Mouse (Mus musculus): ENCODE measurements around the gene C1qtnf6. TPM values are rescaled to one million over a fixed set of nuclear protein-coding genes. Genes with fewer than 3 reads are reported as not detected.

The C1qtnf6 gene
- polyA plus RNA-seq, 1 experiment, result 36.9 TPM

DNA sequence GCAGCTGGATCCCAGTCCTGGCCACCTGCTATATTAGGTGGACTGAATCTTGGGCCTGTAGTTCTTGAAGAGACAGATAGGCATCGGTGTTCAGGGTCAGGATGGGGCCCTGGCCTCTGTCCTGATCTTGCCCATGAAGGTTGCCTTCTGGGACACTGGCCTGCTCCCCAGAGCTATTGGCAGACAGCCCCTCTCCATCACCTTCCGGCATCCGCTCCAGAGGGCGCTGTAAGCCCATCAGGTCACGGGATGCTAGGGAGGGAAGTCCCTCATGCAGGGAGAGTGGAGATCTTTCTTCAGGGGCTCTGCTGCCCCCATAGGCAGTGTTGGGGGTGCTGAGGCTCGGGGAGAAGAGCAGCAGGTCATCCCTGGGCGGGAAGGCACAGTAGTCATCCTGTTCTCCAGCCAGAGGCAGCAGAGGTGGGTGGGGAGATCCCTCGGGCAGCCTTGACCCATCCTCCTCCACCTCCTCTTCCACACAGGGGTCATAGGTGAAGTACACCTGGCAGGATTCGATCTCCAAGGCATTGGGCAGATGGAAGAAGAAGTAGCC lies 49.7 kb downstream of the C1qtnf6 start:
- DNase-seq (ENCODE audit: low spot score), result no peak

- no peak for DNase-seq (ENCODE audit: low spot score)
Measured at GRCm38 (mm10) chr15:78480991-78481390, 50.2 kb downstream of the C1qtnf6 start.

GRCm38 (mm10) chr15:78480111-78480510 lies 51.1 kb downstream of the C1qtnf6 start:
- DNase-seq (ENCODE audit: low spot score), result no peak

DNA sequence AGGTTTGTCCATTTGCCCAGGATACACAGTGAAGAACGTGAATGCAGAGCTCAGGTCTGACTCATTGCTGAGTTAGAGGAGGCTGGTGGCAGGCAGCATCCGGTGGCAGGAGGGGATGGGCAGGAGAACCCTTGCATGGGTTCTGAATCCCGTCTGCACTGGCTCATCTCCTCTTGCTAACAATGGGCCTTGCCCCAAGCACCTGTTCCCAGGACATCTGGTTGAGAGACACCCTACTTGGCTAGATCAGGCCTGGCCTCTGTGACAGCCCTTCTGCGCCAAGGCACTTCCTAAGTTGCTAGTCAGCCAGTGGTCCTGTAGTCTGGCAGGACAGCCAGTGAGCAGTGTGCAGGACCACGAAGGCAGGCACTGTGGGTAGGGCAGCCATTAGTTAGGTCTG lies 51.7 kb downstream of the C1qtnf6 start:
- no peak for DNase-seq (ENCODE audit: low spot score)

DNA sequence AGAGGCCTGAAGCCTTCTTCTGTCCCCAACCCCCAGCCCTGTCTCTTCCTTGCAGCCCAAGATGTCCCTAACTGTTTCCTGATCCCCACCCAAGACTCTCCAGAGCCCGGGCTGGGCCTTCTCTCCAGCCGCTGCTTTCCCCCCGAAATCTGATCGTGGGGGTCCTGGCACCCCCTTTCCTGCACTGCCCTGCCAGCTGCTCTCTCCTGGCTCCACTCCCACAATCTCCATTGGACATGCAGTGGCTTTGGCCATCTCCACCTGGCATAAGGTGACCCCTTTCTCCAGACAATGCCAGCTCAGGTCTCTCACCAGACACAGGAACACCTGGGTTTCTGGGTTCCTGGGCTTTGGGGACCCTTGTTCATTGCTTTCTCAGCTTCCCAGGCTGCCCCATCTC lies 53.1 kb downstream of the C1qtnf6 start:
- no peak for DNase-seq (ENCODE audit: low spot score)

DNA sequence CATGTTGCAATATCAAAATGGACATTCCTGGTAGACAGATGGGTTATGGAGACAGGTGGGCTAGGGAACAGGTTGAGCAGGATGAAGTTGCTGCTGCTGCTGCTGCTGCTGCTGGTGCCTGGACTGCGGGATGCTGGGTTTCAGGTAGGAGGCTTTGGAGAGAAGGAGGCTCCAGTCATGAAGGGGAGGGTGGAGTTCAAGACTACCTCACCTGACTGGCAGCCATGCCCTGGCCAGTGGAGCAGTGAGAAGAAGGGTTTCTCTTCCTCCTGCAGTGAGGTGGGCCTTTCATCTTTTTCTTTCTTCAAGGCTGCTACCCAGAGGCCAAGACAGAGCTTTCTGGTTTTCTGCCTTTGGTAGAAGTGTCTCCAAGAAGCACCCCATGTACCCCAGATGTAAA lies 54.3 kb downstream of the C1qtnf6 start:
- DNase-seq (ENCODE audit: low spot score), result no peak

- DNase-seq (ENCODE audit: low spot score), result no peak
Measured at GRCm38 (mm10) chr15:78475604-78476031, 55.6 kb downstream of the C1qtnf6 start.

GRCm38 (mm10) chr15:78473442-78473841 lies 57.8 kb downstream of the C1qtnf6 start:
- no peak for DNase-seq (ENCODE audit: low spot score)

Other genes with a start within 250 kb of the C1qtnf6 start
- gene Csf2rb2, start 225.7 kb downstream of the C1qtnf6 start, polyA plus RNA-seq (2012; rRNA removed), result 6.5 and 7.3 TPM in 2 replicates
- 5.9 and 6.8 TPM in 2 replicates for gene Csf2rb, start 205.7 kb downstream of the C1qtnf6 start, polyA plus RNA-seq (2012; rRNA removed)
- gene Tex33, start 135.5 kb downstream of the C1qtnf6 start, polyA plus RNA-seq (2012; rRNA removed), result 0.07 TPM in 1 of 2 replicates, not detected in the other
- 31.3 and 37.1 TPM in 2 replicates for gene Tst, start 125.5 kb downstream of the C1qtnf6 start, polyA plus RNA-seq (2012; rRNA removed)
- 80.2 and 82.5 TPM in 2 replicates for gene Mpst, start 125.0 kb downstream of the C1qtnf6 start, polyA plus RNA-seq (2012; rRNA removed)
- gene Kctd17, start 102.9 kb downstream of the C1qtnf6 start, polyA plus RNA-seq (2012; rRNA removed), result 121 and 128 TPM in 2 replicates
- gene Tmprss6, start 62.8 kb downstream of the C1qtnf6 start, polyA plus RNA-seq (2012; rRNA removed), result 0.56 and 0.91 TPM in 2 replicates
- 3.6 and 3.8 TPM in 2 replicates for gene Il2rb, start 36.1 kb downstream of the C1qtnf6 start, polyA plus RNA-seq (2012; rRNA removed)
- 0.07 and 0.11 TPM in 2 replicates for gene Sstr3, start 13.3 kb upstream of the C1qtnf6 start, polyA plus RNA-seq (2012; rRNA removed)
- gene Rac2, start 41.4 kb upstream of the C1qtnf6 start, polyA plus RNA-seq (2012; rRNA removed), result 13.8 and 15.0 TPM in 2 replicates
- gene Cyth4, start 65.6 kb upstream of the C1qtnf6 start, polyA plus RNA-seq (2012; rRNA removed), result 17.5 and 18.3 TPM in 2 replicates
- gene Elfn2, start 187.4 kb upstream of the C1qtnf6 start, polyA plus RNA-seq (2012; rRNA removed), result 0.03 and 0.04 TPM in 2 replicates
- gene Mfng, start 242.1 kb upstream of the C1qtnf6 start, polyA plus RNA-seq (2012; rRNA removed), result 8.0 and 9.2 TPM in 2 replicates

Measured in urinary bladder, adult 2 months (tissue).